Mouse (Mus musculus): ENCODE results near the gene Rnf212.

Rnf212 gene

DNA sequence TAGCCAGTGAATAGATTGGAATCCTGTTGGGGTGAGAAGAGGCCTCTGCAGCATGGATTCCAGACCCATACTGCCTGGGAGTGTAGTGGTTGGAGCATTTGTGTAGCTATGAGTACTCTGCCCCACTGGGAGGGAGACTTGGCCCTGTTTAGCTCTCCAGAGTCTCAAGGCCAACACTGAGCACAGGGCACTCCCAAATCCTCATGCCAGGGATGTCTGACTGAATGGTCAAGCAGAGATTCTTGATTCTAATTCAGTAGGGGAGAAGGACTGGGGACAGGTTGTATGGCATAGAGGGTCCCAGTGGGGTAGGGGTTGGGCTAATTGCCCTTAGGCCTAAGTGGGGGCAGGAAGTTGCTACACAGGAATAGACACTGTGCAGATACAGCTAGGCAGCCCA is 61.1 kb downstream of the Rnf212 start:
- in situ Hi-C loops (cut with MboI; ENCODE audit: low sequenced_read_pairs), result no loop called here

DNA sequence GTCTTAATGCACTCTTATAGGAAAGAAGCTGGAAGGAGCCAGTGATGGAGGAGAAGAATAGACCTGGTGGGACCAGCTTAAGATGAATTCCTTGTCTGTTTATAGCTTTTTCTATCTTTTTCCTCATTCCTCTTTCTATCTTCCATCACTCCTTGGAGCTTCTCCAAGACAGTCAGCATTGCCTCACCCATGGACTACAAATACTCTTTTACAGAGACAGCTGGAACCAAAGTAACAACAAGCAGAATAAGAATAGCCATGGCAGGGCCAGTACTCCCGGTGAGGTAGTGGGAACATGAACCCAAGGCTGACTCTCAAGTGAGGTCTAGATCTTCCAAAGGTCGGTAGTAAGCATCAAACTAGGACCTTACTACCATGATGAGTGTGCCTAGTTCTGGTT is 61.7 kb downstream of the Rnf212 start:
- in situ Hi-C loops (cut with MboI; ENCODE audit: low sequenced_read_pairs), result no loop called here

DNA sequence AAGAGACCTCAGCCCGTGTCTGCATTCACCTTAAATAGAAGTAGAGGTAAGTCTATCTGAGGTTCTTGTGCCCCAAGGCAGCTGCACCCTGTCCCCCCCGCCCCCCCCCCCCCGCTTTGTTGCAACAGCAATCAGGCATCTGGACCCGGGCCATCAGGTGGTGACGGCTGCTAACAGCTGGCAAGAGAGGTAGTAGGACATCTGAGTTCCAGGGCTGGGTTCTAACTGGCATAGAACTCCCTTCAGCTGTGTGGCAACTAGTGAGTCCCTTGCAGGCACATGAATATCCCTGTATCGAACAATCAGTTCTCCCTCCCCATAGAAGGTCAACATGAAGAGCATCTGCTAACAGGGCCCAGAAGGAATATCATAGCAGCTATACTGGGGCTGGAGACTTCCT is 62.8 kb downstream of the Rnf212 start:
- in situ Hi-C loops (cut with MboI; ENCODE audit: low sequenced_read_pairs), result no loop called here

DNA sequence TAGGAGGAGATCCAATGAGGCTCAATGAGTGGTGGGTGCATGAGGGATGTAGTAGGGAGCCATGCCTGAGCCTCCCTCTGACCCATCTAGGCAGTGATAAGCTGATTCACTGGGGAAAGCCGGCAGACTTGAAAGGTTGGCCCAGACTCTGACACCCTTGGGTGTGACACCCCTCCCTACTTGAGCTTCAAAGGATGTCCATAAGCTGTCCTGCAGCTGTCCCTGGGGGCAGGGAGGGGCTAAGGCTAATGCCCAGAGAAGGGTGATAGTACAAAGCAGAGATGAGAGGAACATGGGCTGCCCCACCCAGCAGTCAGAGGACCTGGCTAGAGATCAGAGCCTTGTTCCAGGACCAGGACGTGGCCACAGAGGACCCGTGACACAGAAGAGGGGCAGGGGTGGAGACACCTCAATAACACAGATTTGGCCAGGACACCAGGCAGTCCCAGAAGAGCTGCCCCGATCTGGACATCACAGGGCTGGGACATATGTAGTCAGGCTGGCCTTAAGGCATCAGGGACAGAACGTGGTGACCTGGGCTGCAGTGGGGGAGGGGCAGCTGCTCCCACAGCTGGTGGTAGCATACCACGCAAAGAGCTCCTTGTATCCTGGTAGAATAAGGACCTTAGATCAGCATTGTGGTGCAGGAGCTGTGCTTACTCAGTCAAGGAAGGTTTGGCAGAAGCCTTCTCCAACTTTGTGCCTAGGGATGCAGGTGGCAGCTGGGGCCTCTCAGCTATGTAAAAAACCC is 65.6 kb downstream of the Rnf212 start:
- in situ Hi-C loops (cut with MboI; ENCODE audit: low sequenced_read_pairs), result no loop called here

DNA sequence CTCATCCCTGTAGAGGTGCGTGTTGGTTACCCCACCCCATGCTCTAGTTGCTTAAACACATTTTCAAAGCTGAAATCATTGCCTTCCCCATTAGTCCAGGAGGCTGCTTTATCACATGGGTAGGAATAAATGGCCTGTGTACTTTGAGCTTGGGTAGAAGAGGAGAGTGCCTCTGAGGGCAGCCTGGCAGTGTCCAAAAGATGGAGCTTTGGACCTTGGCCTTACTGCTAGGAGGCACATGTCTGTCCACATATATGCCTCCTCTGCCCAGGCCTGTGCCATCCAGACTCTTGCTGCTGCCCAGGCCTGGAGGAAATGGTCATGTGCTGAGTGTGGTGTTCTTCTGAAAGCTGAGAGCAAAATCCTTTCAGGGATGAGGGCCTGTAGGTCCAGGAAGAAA is 66.4 kb downstream of the Rnf212 start:
- in situ Hi-C loops (cut with MboI; ENCODE audit: low sequenced_read_pairs), result no loop called here

DNA sequence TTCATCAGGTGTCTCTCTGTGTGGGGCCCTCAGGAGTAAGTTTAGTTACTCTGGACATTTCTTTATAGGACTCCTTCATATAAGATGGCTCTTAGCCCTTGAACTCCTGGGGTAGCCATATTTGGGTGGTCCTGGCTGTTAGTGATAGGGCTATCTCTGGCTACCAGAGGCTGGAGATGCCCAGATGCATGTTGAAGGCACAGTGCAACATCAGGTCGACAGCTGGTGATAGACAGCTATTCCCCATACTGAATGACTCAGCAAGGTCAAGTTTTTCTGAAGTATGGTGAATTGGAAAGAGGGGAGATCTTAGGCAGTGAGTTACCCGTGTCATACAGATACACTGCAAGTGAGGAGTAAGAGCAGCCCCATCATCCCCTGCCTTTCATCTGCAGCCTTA is 67.0 kb downstream of the Rnf212 start:
- in situ Hi-C loops (cut with MboI; ENCODE audit: low sequenced_read_pairs), result no loop called here

DNA sequence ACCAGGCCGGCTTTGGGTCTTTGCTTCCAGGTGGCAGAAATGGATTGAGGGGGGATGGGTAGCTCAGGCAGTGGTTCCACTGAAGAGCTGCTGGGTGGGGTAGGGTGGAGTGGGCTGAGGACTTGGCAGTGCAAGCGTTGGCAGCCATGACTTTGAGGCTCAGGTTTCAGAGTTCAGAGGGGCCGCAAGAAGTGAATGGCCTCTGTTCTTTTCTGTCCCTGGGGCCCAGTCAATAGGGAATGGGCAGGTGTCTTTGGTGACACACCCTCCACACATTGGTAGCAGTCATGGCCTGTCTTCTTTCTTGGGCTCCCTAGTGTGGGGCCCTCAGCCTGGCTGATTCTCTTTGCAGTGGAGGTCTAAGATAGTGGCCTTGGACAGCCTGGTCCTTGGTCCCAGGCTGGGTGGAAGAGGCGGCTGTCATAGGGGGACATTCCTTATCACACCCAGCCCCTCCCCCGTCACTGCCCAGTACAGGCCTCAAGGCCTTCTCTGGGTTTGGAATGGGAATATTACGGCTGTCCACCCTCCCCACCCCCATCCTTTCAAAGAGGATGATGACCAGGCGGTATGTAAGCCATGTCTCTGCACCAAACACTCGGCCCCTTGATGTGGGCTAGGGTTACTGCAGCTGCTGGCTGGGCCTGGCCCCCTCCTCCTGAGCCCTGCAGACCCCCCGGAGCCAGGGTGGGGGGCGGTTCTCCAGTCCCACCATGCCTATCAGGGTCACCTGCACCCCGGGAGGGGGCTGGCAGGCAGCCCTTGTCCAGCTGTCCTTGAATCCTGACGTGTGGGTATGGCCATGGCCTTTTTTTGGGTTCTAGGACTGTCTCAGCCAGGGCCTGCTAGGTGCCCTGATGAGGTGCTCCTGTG is 70.8 kb downstream of the Rnf212 start:
- in situ Hi-C loops (cut with MboI; ENCODE audit: low sequenced_read_pairs), result no loop called here

DNA sequence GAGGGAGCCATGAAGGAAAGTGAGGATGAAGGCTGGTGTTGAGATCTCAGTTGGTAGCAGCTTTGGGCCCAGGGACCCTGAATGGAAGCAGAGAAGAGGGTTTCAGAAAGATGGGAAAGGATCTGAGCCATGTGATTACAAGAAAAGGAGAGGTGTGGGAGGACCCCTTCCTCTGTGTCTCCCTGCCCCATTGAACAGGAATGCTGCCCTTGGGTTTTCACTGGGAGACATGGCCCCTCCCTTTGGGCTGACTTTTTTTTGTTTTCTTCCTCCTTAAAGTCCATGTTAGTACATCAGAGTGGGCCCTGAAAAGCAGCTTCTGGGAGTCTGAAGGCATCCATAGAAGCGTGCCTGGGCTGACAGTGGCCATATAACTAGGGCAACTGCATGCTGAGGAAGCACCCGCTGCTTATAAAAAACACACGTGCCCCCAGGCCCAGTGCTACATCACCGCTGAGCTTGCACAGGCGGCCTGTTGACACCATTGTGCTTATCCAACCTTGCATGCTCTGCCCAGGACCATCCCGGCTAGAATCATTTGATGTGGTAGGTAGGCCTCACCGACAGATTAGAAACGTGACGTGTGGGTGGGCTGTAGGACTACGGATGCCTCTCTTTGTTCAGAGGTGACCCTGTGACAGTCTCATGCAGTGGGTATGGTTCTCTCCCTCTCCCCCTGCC is 73.3 kb downstream of the Rnf212 start:
- in situ Hi-C loops (cut with MboI; ENCODE audit: low sequenced_read_pairs), result no loop called here

DNA sequence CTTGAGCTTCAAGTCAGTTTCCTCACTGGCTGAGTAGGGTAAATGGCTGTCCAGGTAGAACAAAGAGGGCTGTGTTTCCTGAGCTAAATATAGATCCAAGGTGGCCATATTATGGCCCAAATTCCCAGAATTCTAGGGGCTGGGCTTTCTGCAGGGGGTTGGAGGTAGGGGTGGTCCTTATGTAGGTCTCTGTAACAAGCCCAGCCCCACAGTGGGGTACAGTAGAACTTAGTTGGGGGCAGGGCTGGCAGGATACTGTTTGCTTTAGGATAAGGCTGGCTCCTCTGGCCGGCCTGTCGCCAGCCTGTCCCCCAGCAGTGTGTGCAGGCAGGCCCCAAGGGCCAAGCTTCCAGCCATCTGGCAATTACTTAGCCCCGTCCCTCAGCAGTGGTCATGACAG is 74.4 kb downstream of the Rnf212 start:
- in situ Hi-C loops (cut with MboI; ENCODE audit: low sequenced_read_pairs), result no loop called here

DNA sequence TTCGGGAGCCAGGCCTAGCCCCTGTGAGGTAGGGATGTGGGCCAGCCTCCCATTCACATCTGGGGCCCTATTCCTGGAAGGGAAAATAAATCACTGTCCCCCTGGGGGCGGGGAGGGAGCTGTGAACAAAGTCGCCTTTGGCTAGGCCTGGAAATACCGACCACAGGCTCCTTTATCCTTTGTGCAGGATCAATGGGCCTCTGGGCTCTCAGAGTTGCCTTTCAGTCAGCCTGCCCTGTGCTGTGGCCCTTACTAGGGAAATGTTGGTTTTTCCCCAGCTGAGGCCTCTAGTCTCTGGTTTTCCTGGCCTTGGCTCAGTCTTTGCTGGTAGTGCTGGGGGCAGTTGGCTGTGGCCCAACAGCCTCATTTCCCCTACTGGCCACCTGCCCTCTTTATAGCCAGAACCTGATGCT is 77.4 kb downstream of the Rnf212 start:
- in situ Hi-C loops (cut with MboI; ENCODE audit: low sequenced_read_pairs), result no loop called here

DNA sequence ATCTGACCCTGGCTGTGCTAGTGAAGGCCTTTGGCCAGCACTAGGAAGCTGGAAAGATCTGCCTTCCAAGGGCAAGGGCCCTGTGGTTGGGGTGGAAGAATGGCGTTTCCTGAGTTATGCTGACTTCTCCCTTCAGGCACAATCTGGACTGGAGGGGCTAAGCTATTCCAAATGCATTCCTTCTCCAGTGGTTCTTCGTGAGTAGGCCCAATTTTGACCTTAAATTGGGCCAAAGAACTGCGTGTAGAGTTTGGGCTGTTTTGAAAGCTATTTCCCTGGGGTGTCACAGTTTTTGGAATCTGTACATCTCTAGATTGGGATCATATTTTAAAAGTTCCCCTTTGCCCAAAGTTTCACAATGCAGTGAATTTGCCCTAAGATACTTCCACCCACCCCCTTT is 78.2 kb downstream of the Rnf212 start:
- in situ Hi-C loops (cut with MboI; ENCODE audit: low sequenced_read_pairs), result no loop called here

DNA sequence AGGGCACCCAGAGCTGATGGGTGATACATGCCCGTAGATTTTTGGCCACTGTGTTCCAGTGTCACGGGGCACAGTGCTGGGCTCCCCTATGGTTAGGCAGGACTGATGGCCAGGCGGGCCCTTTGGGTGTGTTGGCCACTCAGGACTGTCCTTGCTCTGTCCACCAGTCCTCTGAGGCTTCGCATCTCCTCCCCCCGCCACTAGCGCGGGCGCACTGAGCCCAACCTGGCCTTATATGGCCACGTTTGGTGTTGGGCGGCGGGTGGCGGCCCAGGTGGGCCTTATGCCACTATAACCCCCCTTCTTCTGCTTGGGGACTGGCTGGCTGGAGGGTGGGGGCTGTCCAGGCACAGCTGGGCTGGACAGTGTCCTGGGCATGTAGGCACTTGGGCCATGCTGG is 78.9 kb downstream of the Rnf212 start:
- in situ Hi-C loops (cut with MboI; ENCODE audit: low sequenced_read_pairs), result no loop called here

DNA sequence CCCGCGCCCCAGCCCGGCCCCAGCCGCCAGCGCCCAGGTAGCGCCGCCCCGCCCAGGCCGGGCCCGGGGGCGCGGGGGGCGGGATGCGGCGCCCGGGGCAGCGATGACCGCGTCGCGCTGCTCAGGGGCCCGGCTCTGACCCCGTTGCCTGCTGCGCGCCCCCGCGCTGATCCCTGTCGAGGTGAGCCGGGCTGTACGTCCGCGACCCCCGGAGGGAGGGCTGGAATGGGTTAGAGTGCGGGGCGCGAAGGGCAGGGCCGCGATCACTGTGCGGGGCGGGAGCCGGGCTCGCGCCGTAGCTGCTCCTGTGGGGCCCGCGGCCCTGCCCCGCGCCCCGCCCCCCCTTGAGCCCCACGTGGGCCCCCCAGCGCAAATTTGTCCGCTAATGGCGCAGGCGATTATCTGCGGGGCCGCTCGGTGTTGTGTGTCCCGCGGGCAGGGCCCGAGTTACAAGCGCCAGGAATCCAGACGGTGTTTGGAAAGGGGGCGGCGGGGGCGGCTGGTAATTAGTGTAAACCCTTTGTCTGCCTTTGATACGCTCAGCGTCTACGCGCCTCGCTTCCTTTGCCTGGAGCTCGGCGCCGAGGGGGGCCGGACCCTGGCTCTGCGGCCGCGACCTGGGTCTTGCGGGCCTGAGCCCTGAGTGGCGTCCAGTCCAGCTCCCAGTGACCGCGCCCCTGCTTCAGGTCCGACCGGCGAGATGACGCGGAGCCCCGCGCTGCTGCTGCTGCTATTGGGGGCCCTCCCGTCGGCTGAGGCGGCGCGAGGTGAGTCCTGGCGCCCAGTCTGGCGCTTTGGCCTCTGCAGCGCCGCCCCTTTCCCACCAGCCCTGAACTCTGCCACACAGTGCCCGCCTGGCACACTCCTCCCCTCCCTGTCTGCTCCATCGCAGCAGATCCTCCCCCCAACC is 80.2 kb downstream of the Rnf212 start:
- in situ Hi-C loops (cut with MboI; ENCODE audit: low sequenced_read_pairs), result no loop called here

DNA sequence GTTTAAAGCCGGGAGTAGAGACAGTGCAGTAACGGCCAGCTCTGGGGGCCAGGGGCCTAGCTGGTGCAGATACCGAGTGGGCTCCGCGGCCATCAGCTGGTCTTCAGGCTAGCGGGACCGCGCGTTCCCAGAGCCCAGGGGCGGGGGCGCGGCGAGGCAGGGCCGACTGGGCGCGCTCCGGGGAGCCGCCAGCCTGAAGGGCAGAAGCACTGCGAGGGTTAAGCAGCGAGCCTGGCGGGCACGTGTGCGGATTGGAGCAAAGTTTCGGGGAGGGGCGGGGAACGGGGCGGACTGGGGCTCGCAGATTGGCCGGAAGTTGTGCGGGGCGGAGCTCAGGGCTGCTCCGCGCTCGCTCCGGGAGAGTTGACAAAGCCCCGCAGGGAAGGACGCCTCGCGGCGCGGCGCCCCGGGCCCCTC is 80.9 kb downstream of the Rnf212 start:
- in situ Hi-C loops (cut with MboI; ENCODE audit: low sequenced_read_pairs), result no loop called here

DNA sequence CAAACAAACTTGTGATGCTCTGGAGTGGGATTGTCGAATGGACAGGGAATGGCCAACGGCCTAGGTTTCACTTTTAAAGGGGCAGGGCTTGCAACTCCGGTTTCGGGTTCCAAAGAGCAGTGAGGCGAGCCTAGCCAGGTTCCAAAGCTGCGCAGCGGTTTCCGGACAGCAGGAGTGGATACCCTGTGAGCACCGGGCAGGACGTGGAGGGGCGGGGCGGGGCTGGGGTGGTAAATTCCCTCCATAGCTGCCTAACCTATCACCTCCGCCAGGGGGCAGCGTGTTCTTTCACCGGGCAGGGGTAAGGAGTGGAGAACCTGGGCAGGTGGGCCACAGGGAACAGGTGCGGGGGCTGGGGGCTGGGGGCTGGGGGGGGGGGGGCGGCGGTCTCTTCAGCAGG is 82.5 kb downstream of the Rnf212 start, which contains the start of gene Fgfrl1:
Gene Fgfrl1, plus strand, starts transcription at position 112 of the 400 bp plus-strand sequence.
- in situ Hi-C loops (cut with MboI; ENCODE audit: low sequenced_read_pairs), result no loop called here

DNA sequence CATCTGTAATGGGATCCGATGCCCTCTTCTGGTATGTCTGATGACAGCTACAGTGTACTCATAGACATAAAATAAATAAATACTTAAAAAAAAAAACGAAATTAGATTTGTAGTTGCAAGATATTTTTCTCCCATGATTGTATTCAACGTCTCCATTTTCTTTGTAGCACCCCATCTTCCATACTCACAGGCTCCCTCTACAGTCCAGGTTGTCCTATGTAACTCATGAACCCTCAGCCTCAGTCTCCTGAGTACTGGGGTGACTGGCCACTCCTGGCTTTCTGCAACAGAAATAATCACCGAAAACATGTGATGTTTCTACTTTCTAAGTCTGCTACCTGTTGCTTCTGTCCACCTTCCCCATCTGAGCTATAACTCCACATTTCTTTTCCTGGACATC is 83.6 kb downstream of the Rnf212 start:
- in situ Hi-C loops (cut with MboI; ENCODE audit: low sequenced_read_pairs), result no loop called here

DNA sequence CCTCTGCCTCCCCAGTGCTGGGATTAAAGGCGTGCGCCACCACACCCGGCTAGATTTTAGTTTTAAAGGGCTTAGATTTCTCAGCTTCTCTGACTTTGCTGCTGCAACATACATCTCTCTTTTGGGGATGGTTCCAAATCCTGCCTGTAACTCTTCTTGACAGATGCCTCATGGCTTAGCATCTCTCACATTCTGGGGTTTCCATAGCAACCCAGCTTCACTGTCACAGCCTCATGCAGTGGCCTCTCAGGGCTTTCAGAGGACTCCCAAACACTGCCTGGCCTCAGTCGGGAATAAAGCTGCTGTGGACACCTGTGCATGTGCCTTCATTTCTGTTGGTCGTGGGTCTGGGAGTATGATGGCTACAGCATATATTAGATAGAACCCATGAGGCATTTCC is 85.7 kb downstream of the Rnf212 start:
- in situ Hi-C loops (cut with MboI; ENCODE audit: low sequenced_read_pairs), result no loop called here

DNA sequence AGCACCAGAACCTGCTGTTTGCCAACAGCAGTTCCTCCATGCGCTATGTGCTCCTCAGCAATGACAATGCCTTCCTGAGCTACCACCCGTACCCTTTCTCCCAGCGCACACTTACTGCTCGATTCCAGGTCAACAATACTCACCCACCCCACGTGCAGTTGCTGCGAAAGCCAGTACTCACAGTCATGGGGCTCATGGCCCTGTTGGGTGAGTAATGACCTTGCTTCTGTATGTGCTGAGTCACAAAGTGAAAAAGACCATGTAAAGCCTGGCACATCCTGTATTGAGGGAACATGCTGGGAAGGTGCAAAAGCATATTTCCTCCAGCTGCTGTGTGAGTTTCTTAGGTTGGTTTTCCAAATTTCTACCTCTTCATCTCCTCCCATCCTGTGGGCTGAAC is 93.9 kb downstream of the Rnf212 start:
- in situ Hi-C loops (cut with MboI; ENCODE audit: low sequenced_read_pairs), result no loop called here

DNA sequence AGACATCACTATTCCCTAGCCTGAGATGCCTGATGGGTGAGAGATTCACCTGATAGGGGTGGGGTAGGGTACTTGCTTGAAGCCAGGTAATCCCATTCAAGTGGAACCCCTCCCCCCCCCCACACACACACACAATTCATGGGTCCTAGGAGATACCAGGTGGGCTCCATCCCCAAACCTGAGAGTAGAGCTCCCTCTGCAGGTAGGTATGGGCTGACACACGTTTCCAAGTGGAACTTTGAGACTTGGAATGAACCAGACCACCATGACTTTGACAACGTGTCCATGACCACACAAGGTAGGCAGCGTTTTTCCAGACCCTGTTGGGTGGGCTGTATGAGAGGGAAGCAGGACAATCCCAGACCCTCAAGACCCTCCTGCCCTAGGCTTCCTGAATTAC is 94.9 kb downstream of the Rnf212 start:
- in situ Hi-C loops (cut with MboI; ENCODE audit: low sequenced_read_pairs), result no loop called here

All from CH12F3 (cell line).